Mouse (Mus musculus) MEL-GATA-1-ER (cell line): Measurements from ENCODE around the gene C2cd5.
"Not testable (repeated sequence)": the region's sequence is repeated elsewhere in the genome, so short reads cannot be mapped to it uniquely, and the experiment has no call there.

Experiments
- DNase-seq: peaks from one replicate; pipeline ENCODE4 v3.0.0-alpha.2; 2012; ENCODE audit warnings: low read depth; ENCODE audit errors: extremely low read depth

Gene C2cd5

DNA sequence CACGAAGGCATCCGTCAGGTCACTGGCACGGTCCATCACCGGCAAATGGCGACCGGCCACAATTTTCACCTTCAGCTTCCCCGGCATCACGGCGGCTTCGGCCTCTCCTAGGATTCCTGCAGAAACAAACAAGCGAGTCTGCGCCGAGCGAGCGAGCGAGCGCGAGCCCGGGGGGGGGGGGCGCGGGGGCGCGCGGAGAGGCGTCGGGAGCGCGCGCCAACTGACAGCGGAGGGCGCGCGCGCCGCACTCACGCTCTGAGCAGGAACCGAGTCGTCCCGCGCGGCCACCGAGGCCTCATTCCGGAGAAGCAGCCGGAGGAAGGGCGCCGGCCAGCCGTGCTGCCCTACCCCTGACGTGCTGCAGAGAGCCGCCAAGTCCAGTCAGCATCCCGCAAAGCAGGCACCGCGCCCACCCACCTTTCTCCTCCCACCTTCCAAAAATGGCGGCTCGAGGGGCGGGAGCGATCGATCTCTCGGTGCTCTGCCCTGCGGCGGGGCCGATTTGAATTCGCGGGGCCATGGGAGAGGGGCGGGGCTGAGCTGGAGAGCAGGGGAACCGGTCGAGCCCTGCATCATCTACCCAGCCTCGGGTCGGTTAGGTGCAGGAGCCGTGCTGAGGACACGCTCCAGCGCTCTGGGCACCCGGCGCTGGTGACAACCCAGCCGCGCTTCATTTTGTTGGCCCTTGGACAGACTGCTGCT lies at the start of gene C2cd5:
Gene C2cd5, minus strand, starts transcription at position 461 of the 702 bp plus-strand sequence.
- DNase-seq, result peak; percentile 84

GRCm38 (mm10) chr6:143148868-143149267 lies 48.9 kb upstream of the C2cd5 start:
- no peak for DNase-seq

- DNase-seq, result no peak
Observed at GRCm38 (mm10) chr6:143146756-143147155, 46.8 kb upstream of the C2cd5 start.

- no peak for DNase-seq
Observed at GRCm38 (mm10) chr6:143145051-143145450, 45.1 kb upstream of the C2cd5 start.

- no peak for DNase-seq
Observed at GRCm38 (mm10) chr6:143144556-143144955, 44.6 kb upstream of the C2cd5 start.

GRCm38 (mm10) chr6:143143775-143144273 lies 43.9 kb upstream of the C2cd5 start:
- DNase-seq, result no peak

GRCm38 (mm10) chr6:143143321-143143720 lies 43.4 kb upstream of the C2cd5 start:
- no peak for DNase-seq

DNA sequence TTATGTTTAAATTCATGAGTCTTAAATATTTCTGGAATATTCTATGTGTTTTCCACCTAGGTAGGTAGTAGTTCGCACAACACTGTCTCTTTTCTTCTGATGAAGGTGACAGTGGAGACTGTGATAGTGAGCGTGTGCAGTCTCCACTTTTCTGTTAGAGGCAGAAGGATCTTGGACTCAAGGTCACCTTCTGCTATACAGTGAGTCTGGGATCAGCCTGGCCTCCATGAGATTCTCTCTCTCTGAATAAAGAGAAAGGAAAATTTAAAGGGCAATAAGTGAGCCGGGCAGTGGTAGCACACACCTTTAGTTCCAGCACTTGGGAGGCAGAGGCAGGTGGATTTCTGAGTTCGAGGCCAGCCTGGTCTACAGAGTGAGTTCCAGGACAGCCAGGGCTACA lies 42.9 kb upstream of the C2cd5 start:
- no peak for DNase-seq

DNA sequence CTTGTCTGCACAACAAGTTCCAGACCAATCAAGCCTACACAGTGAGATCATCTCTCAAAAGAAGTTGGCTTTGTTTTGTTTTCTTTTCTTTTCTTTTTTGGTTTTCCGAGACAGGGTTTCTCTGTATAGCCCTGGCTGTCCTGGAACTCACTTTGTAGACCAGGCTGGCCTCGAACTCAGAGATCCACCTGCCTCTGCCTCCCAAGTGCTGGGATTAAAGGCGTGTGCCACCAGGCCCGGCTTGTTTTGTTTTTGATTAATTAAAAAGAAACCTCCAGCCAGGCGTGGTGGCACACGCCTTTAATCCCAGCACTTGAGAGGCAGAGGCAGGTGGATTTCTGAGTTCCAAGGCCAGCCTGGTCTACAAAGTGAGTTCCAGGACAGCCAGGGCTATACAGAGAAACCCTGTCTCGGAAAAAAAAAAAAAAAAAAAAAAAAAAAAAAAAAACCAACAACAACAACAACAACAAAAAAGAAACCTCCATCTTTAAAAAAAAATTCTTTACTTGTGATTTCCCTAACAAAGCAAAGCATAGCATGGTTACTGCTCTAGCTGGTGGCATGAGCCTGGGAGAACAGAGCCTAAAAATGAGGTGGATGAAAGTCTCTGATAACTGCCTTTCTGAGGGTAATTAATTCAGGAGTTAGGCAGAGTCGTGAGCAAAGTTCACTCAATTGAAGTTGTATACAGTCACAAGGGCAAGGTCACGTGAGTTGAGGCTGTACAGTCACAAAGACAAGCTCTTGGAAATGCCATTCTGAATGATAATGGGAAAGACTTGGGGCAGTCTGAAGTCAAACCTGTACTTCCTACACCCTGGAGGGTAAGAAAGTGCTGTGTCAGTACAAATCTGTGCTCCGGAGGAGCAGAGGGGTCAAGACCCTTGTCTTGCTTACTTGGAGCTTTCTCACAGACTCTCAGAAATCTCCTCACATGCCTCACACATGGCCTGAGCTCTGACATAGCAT lies 42.0 kb upstream of the C2cd5 start:
- DNase-seq, result not testable (repeated sequence)

DNA sequence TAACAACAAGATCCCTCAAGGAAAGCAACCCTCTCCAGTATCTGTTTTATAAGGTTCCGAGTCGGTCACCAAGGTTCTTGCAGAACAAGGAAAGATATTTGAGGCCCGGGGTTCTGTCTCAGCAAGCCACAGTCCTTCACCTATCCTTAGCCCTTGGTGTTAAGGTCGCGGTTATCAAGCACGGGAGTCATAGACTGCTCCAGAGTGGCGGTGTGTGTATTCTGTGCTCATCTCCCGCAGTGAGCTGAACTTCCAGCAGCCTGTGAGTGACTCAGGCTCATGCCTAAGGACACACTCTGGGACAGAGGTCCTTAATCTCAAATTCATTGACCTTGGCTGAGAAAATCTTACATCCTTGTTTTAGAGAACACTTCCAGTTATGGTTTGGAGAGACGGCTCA lies 40.9 kb upstream of the C2cd5 start:
- no peak for DNase-seq

GRCm38 (mm10) chr6:143139417-143139816 lies 39.5 kb upstream of the C2cd5 start:
- DNase-seq, result no peak

GRCm38 (mm10) chr6:143137341-143137740 lies 37.4 kb upstream of the C2cd5 start:
- no peak for DNase-seq

- DNase-seq, result no peak
Observed at GRCm38 (mm10) chr6:143136688-143137087, 36.7 kb upstream of the C2cd5 start.

GRCm38 (mm10) chr6:143135097-143135496 lies 35.2 kb upstream of the C2cd5 start:
- no peak for DNase-seq

DNA sequence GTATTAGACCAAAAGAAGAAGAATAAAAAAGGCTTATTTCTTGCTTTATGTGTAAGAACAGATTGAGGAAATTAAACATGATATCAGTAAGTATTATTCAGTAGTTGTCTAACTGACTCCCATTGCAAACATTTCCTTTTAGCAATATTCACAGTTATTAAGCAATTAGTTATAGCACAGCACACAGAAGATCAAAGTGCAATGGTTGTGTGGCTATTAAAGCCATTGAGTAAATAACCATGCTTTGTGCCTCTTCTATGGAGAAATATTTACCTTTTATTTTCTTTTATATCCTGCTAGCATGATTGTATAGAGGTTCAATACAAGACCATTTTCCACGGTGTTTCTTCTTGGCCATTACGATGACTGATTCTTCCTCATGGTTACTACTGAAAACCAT lies 33.2 kb upstream of the C2cd5 start:
- DNase-seq, result no peak

- DNase-seq, result no peak
Observed at GRCm38 (mm10) chr6:143131895-143132652, 32.1 kb upstream of the C2cd5 start.

GRCm38 (mm10) chr6:143130411-143130810 lies 30.5 kb upstream of the C2cd5 start:
- peak; percentile 45 for DNase-seq

DNA sequence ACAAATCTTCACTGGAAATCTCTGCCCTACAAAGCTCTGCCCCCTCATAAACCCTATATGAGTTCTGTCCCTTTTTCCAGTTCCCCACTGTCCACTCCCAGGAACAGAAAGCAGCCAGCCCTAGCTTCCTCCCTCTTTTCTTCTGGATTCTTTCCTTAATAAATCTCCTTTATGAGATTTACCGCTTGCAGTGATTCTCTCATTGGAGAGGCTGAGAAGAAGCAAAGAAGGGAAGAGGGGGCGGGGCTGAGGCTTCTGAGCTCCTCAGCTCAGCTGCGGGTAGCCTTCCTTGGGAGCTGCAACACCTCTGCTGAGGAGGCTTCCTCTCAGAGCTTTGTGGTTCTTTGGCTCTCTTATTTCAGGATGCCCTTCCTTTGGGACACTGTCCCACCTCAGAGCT lies 30.0 kb upstream of the C2cd5 start:
- DNase-seq, result no peak

DNA sequence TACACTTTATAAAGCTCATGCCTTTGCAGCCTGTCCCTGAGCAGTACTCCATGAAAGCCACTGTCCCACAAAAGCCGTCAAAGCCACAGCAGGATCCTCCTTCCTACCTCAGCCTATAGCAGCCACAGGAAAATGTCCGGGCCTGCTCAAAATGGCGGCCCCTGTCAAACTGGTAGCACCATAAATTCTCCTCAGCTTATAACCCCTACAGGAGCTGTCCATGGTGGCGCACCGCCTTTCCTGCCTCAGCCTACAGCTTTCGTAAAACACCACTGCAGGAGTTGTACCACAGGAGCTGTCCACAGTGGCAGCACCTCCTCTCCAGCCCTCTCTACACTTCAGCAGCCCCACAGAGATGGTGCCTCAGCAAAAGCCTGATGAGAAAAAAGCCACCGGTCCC lies 29.5 kb upstream of the C2cd5 start:
- peak; percentile 37 for DNase-seq

DNA sequence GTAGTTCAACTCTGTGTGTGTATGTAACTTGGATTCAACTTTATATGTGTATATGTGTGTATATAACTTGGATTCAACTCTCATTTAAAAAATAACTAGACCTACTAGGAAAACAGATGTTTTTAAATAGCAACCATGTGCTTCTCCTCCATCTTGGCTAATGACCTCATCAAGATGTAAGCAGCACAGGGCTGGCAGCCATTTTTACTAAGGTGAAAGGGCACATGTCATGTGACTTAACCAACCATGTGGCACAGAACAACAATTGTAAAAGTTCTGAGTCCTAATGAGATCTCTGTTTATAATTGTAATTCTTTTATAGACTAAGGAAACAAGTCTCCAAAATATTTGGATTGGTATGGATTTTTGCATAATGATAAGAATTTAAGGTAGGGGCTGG lies 25.8 kb upstream of the C2cd5 start:
- DNase-seq, result no peak

GRCm38 (mm10) chr6:143119325-143119724 lies 19.4 kb upstream of the C2cd5 start:
- DNase-seq, result no peak

DNA sequence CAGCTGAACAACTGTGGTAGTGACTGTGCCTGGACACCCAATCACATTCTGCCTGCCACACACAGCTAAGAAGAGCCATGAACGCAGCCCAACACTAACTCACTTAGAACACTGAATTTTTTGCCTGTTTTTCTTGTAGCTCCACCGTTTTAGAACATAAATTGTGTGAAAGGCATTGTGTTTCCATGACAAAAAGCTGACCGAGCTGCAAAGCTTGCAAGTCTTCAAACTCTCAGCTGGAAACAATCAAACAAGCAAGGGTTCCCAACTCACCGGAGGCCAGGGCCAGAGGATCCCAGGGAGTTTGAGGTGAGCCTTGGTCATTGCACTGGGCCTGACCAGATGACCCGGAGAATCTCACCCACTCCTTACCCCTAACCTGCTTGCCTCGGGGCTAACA lies 16.8 kb upstream of the C2cd5 start:
- no peak for DNase-seq
